Comparison of ENCODE assay signal across 11 mouse cellular contexts in genomic region chr11:67538557-67538956, GRCm38 (mm10).
DNase-seq lines count a peak whose midpoint lies in the region; ATAC-seq lines count a peak whose summit lies in the region.
"Had no signal": no experiment of that assay in that cellular context is flagged by ENCODE, and none has a peak within 500 bp of the region (broad histone marks: within the 10 kb centered on the region; RNA-seq: fewer than 3 reads in every experiment).

No protein-coding gene starts in this region.

- DNase-seq in layer of hippocampus, adult 9-11 months: peak; percentile 50
- DNase-seq in layer of hippocampus, adult 18-20 months (ENCODE audit: low spot score in 2 of 2): no peak
- DNase-seq in NIH3T3 (ENCODE audit: low read depth): peak; percentile 88
- DNase-seq in skeletal muscle tissue, adult 2 months (ENCODE audit: low read depth, low spot score): peak; percentile 52
- DNase-seq in kidney, postnatal 10 days: no peak
- DNase-seq in thymus, postnatal 0 days (ENCODE audit: low spot score): no peak
- DNase-seq: cerebellum, adult 2 months; left cerebral cortex, postnatal 4 days had no signal

- ATAC-seq in granulocyte monocyte progenitor cell, adult 5-6 weeks (replicated peaks; ENCODE audit: poor library complexity, severe bottlenecking): 0 out of 2 replicates have a peak, but pooled peaks have one; percentile 13
- ATAC-seq: forebrain, embryonic 16.5 days; midbrain, embryonic 13.5 days had no signal

Comparison
In these comparisons a context has a peak if more than half of its experiments do, and no peak if none do; other contexts are left out.
1. DNase-seq: peak in layer of hippocampus, adult 9-11 months (single experiment), NIH3T3 (single experiment) and skeletal muscle tissue, adult 2 months (single experiment); none in layer of hippocampus, adult 18-20 months (0 of 2), kidney, postnatal 10 days (single experiment) and thymus, postnatal 0 days (single experiment).